Mouse (Mus musculus) small intestine, adult 2 months (tissue): Measurements from ENCODE around the gene Igll1.
"Not testable (repeated sequence)": the region's sequence is repeated elsewhere in the genome, so short reads cannot be mapped to it uniquely, and the experiment has no call there.

ENCODE experiments used
- CTCF ChIP-seq: fragments of 200-500 bp; IDR thresholded peaks from 2 replicates; pipeline ENCODE4 v1.5.1; 2012; ENCODE audit warnings: low read depth, mild to moderate bottlenecking, control low read depth, inconsistent platforms, low read length, moderate library complexity, mixed read lengths; ENCODE audit not compliant: insufficient replicate concordance, insufficient read length; ENCODE audit errors: extremely low read depth
- POLR2A ChIP-seq: fragments of 200-500 bp; IDR thresholded peaks from 2 replicates; pipeline ENCODE4 v1.6.1; 2012; ENCODE audit warnings: low read depth, mild to moderate bottlenecking, control low read depth, inconsistent platforms, low read length, moderate library complexity

DNA sequence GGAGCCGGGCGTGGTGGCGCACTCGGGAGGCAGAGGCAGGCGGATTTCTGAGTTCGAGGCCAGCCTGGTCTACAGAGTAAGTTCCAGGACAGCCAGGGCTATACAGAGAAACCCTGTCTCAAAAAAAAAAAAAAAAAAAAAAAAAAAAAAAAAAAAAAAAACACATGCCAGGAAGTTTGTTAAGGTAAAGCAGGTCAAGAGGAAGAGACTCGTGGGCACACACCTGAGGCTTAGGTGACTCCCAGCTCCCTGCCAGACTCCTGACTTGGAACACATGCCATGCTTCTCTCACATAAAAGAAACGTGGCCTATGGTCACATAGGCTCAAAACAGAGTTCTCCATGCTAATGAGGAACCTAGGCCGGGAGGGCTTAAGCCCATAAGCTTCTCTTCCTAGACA lies 7.7 kb downstream of the Igll1 start:
- TF ChIP-seq CTCF, POLR2A: not testable (repeated sequence)
